In the genomic region with DNA sequence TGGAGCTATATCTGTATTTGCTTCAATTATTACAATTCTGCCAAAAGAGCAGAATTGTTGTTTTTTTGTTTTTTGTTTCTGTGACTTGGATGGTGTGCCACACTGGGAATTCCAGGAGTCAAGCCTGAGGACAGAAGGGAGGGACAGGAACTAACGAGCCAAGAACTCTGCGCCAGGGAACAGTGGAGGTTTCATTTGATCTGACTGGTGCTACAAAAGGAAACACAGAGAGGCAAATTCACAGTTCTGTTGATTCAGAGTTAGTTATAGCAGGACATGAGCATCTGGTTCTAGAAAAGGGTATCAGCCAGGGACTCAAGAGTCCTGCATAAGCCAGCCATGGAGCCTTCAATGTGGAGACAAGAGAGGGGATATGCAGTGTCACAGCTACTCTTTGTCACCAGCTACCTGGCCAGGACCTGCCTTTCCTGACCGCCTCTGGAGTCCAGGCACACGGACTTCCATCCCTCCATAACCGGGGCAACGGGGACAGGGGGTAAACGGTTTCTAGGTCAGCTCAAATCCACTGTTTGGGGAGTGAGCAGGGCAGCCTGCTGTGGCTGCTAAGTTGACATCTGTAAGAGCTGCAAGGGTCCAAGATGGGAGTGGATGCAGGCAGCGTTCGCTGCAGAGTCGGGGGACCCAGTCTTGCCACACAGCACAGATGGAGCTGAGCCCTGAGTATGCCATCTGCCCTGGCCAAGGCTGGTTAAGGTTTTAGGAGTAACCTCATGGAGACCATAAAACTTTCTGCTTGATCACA, we compare ENCODE assay signal across 16 mouse cellular contexts.
A peak's percentile ranks its signal among the peaks of the same experiment; 100 is the strongest.
DNase-seq lines count a peak whose midpoint lies in the region; ATAC-seq and TF ChIP-seq lines count a peak whose summit lies in the region.
"Had no signal": no experiment of that assay in that cellular context is flagged by ENCODE, and none has a peak within 500 bp of the region (broad histone marks: within the 10 kb centered on the region; RNA-seq: fewer than 3 reads in every experiment).

No protein-coding gene starts in this region.

- peak overlapping the region; percentile 19; the same call in 1 of the 2 replicates for H3K27ac ChIP-seq in forebrain, embryonic 13.5 days
- H3K27ac ChIP-seq in forebrain, embryonic 11.5 days (ENCODE audit: low read depth, low read length) = no peak overlapping the region
- peak overlapping the region; percentile 13 for H3K27ac ChIP-seq in liver, adult 2 months (replicated peaks; ENCODE audit: insufficient read depth, low read depth, low read length)
- no peak overlapping the region for H3K27ac ChIP-seq in liver, postnatal 0 days (ENCODE audit: low read depth)
- peak overlapping the region; percentile 25; the same call in 1 of the 2 replicates for H3K27ac ChIP-seq in cortical plate, adult 2 months (ENCODE audit: insufficient read depth, low read length)
- H3K27ac ChIP-seq: left cerebral cortex, adult 2 months had no signal

- peaks cover 36% of the 10 kb centered on the region for H3K4me1 ChIP-seq in forebrain, embryonic 13.5 days
- H3K4me1 ChIP-seq in forebrain, embryonic 11.5 days (replicated peaks; ENCODE audit: control insufficient read depth, insufficient read depth, low read length) = peaks cover 5% of the 10 kb centered on the region; the same call in 1 of the 2 replicates
- peaks cover 20% of the 10 kb centered on the region for H3K4me1 ChIP-seq in liver, adult 2 months (ENCODE audit: control insufficient read depth, insufficient read depth, low read length)
- peaks cover 11% of the 10 kb centered on the region for H3K4me1 ChIP-seq in liver, postnatal 0 days (ENCODE audit: insufficient read depth)
- H3K4me1 ChIP-seq in cortical plate, adult 2 months (ENCODE audit: control insufficient read depth, insufficient read depth, low read length) = 0 out of 2 replicates have a peak, but pooled peaks cover 3% of the 10 kb centered on the region

- no peak overlapping the region for H3K4me2 ChIP-seq in forebrain, embryonic 13.5 days
- H3K4me2 ChIP-seq in forebrain, embryonic 11.5 days (ENCODE audit: low read depth, low read length, severe bottlenecking) = no peak overlapping the region
- H3K4me2 ChIP-seq in liver, postnatal 0 days (ENCODE audit: low read depth, low read length) = no peak overlapping the region

- no peak for DNase-seq in forebrain, embryonic 11.5 days (ENCODE audit: low spot score)
- peak; percentile 64 for DNase-seq in liver, adult 2 months (ENCODE audit: extremely low read depth, low read depth, low spot score)
- no peak for DNase-seq in liver, postnatal 0 days
- peak; percentile 37 for DNase-seq in cerebellum, adult 11 months
- DNase-seq in gastrocnemius, postnatal 10 days = no peak
- DNase-seq: heart, adult 18-20 months; kidney, postnatal 14 days; lung, adult 18-20 months; right cerebral cortex, postnatal 25 days; thymus, postnatal 4 days had no signal

- 72% methylated on average over 10 of the region's 10 CpGs for WGBS in forebrain, embryonic 13.5 days
- 79% methylated on average over 10 of the region's 10 CpGs for WGBS in forebrain, embryonic 11.5 days
- 25% methylated on average over 10 of the region's 10 CpGs for WGBS in liver, adult 2 months
- 68% methylated on average over 10 of the region's 10 CpGs for WGBS in liver, postnatal 0 days (ENCODE audit: insufficient replicate concordance)

- peaks cover 42% of the 10 kb centered on the region for H3K79me2 ChIP-seq in liver, adult 2 months (ENCODE audit: control insufficient read depth, insufficient read depth, low read length)

- TF ChIP-seq EP300 in liver, postnatal 0 days (IDR thresholded peaks at IDR 0.05; ENCODE audit: low read depth) = no peak

- no peak for ATAC-seq in forebrain, embryonic 13.5 days
- ATAC-seq in forebrain, embryonic 11.5 days (replicated peaks; ENCODE audit: low FRiP score) = no peak
- no peak for ATAC-seq in liver, postnatal 0 days
- no peak for ATAC-seq in megakaryocyte, adult 5-6 weeks (ENCODE audit: poor library complexity, severe bottlenecking)
- ATAC-seq: activated CD4-positive, CD25-positive, alpha-beta regulatory T cell, adult 4 months had no signal

- H3K27me3 ChIP-seq in forebrain, embryonic 13.5 days = no peaks in the 10 kb centered on the region
- no peaks in the 10 kb centered on the region for H3K27me3 ChIP-seq in forebrain, embryonic 11.5 days (ENCODE audit: control insufficient read depth, insufficient read depth, low read length)
- H3K27me3 ChIP-seq in liver, adult 2 months (ENCODE audit: control insufficient read depth, insufficient read depth, low read length) = no peaks in the 10 kb centered on the region
- no peaks in the 10 kb centered on the region for H3K27me3 ChIP-seq in liver, postnatal 0 days (ENCODE audit: insufficient read depth, low read length)
- H3K27me3 ChIP-seq: megakaryocyte, embryonic 14.5 days had no signal

- H3K9me3 ChIP-seq in forebrain, embryonic 13.5 days (replicated peaks) = no peaks in the 10 kb centered on the region
- H3K9me3 ChIP-seq in forebrain, embryonic 11.5 days (ENCODE audit: control insufficient read depth, low read length) = no peaks in the 10 kb centered on the region
- H3K9me3 ChIP-seq in liver, postnatal 0 days (ENCODE audit: low read length) = no peaks in the 10 kb centered on the region
- H3K9me3 ChIP-seq: megakaryocyte, embryonic 14.5 days had no signal

- 0 out of 2 replicates have a peak overlapping the region, but pooled peaks have one; percentile 26 for H3K9ac ChIP-seq in forebrain, embryonic 13.5 days
- no peak overlapping the region for H3K9ac ChIP-seq in forebrain, embryonic 11.5 days (ENCODE audit: low read length)
- no peak overlapping the region for H3K9ac ChIP-seq in liver, adult 2 months (ENCODE audit: low read depth, low read length)
- no peak overlapping the region for H3K9ac ChIP-seq in liver, postnatal 0 days (replicated peaks)

- TF ChIP-seq CTCF in liver, adult 2 months (IDR thresholded peaks at IDR 0.05; ENCODE audit: low read depth, low read length) = no peak
- TF ChIP-seq CTCF in liver, postnatal 0 days (IDR thresholded peaks at IDR 0.05; ENCODE audit: low read depth) = no peak
- no peak for TF ChIP-seq CTCF in cortical plate, adult 2 months (IDR thresholded peaks at IDR 0.05; ENCODE audit: extremely low read depth, insufficient read depth, low read length)

- no peaks in the 10 kb centered on the region for H3K36me3 ChIP-seq in forebrain, embryonic 13.5 days (ENCODE audit: poor library complexity, severe bottlenecking)
- H3K36me3 ChIP-seq in forebrain, embryonic 11.5 days (ENCODE audit: control insufficient read depth, insufficient read depth, low read length) = no peaks in the 10 kb centered on the region
- H3K36me3 ChIP-seq in liver, adult 2 months (ENCODE audit: control insufficient read depth, insufficient read depth, low read length) = no peaks in the 10 kb centered on the region
- 0 out of 2 replicates have a peak, but pooled peaks cover 2% of the 10 kb centered on the region for H3K36me3 ChIP-seq in liver, postnatal 0 days (replicated peaks; ENCODE audit: insufficient read depth, low read length)

- TF ChIP-seq POLR2A in liver, adult 2 months (IDR thresholded peaks at IDR 0.05; ENCODE audit: extremely low read depth, insufficient read depth, low read length) = no peak
- no peak for TF ChIP-seq POLR2A in cortical plate, adult 2 months (IDR thresholded peaks at IDR 0.05; ENCODE audit: extremely low read depth, insufficient read depth, low read length)

- H3K4me3 ChIP-seq in forebrain, embryonic 13.5 days = no peak overlapping the region
- no peak overlapping the region for H3K4me3 ChIP-seq in forebrain, embryonic 11.5 days (ENCODE audit: low read depth, low read length)
- no peak overlapping the region for H3K4me3 ChIP-seq in liver, adult 2 months (ENCODE audit: insufficient read depth, low read depth, low read length)
- H3K4me3 ChIP-seq in liver, postnatal 0 days (ENCODE audit: low read depth, low read length) = no peak overlapping the region
- H3K4me3 ChIP-seq in cortical plate, adult 2 months (ENCODE audit: insufficient read depth, low read length) = no peak overlapping the region
- H3K4me3 ChIP-seq: left cerebral cortex, adult 2 months; megakaryocyte, embryonic 14.5 days had no signal

Comparison
In these comparisons a context has a peak if more than half of its experiments do, and no peak if none do; other contexts are left out.
1. H3K27ac ChIP-seq: peak in forebrain, embryonic 13.5 days (single experiment), liver, adult 2 months (single experiment) and cortical plate, adult 2 months (single experiment); none in forebrain, embryonic 11.5 days (single experiment) and liver, postnatal 0 days (single experiment).
2. DNase-seq: peak in liver, adult 2 months (single experiment) and cerebellum, adult 11 months (single experiment); none in forebrain, embryonic 11.5 days (single experiment), liver, postnatal 0 days (single experiment) and gastrocnemius, postnatal 10 days (single experiment).